Mouse (Mus musculus) urinary bladder, postnatal 25 days (tissue): ENCODE measurements around the gene Rmdn3.

Experiments
- DNase-seq: peaks from one replicate; pipeline ENCODE4 v3.0.0; 2022; ENCODE audit warnings: low spot score

Gene Rmdn3

DNA sequence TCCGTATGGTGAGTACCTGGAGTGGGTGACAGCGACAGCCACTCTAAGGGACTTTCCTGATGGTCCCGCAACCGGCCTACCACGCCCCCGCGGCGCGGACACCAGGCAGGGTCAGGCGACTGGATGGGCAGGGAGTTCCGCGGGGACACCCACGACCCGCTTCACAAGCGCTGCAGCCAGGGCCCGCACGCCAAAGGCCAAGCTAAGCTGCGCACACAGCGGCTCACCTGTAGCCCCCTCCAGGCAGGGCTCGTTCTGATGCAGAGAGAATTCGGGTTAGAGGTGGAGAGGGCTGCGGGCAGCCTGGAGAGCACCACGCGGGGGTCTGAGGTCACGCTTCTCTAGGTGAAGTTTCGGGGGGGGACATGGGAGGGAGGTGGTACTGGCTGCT, 11.0 kb upstream of the Rmdn3 start:
- DNase-seq: no peak

DNA sequence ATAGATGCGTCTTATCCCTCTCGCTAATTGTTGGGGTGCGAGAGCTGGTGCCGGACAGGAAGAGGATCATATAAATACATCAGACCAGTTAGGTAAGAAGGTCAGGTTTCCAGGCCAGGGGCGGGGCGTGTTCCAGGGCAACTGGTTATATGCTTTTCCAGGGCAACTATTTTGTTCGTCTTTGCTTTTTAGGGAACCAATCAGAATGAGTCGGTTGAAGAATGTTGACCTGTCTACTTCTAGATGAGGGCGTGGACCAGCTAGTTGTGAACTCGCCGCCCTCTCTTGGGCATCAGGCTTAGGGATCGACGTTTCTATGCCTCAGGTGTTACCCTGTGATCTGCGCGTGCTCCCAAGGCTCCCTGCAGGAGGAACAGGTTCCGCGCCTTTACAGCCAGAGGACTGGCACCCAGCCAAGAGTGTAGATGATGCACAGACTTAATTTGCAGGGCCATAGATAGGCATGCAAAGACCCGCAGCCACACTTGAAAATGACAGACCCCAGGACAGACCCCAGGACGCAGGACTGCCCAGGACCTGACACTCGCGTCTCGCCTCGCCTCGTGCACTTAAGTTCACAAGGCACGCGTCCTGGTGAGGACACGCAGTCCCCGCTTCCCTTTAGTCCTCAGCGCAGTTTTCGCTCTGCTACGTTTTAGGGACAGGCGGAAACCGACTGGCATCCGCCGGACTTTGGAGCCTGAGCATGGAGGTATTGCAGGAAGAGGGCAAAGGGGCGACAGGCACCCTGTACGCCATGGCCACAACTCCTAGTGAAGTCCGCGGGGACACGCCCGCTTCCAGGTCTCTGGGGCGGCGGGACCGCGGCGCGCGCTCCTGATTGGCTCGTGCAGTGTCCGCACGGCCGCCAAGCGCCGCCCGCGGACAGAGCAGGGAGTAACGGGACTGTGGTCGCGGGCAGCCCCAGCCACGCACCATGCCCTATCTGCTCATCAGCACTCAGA, 10.3 kb upstream of the Rmdn3 start, which contains the start of gene Gchfr:
TSS of gene Gchfr (plus strand) at position 873 of the 965 bp plus-strand sequence.
- DNase-seq: peak; percentile 49

DNA sequence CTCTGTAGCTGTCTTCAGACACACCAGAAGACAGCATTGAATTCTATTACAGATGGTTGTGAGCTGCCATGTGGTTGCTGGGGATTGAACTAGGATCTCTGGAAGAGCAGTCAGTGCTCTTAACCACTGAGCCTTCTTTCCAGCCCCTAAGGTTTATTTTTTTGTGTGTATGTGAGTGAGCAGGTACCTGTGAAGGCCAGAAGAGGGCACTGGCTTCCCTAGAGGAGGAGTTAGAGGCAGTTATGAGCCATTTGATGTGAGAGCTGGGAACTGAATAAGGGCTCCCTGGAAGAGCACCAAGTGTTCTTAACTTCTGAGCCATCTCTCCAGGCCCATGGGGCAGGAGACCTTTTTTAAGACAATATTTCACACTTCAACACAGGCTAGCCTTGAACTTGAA, 8.6 kb upstream of the Rmdn3 start:
- no peak for DNase-seq

- DNase-seq: no peak
These were observed 7.2 kb upstream of the Rmdn3 start for GRCm38 (mm10) chr2:119163999-119164398.

DNA sequence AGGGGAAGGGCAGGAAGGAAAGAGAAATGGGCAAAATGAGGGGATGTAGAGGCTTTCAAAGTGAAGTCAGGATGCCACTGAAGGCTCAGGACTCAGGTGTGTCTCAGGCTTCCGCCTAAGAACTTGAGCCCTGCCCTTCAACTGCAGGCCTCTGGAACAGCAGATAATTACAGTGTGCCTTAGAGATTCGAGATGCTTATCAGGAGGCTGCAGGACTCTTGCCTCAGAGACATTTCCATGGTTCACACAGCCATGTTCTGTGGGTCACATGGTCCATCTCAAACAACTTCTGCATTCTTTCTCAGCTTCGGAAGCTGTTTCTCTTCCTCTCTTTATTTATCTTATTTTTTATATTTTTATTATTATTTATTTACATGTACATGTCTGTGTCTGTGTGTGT, 6.3 kb upstream of the Rmdn3 start:
- DNase-seq: no peak

GRCm38 (mm10) chr2:119161247-119161646, 4.4 kb upstream of the Rmdn3 start:
- DNase-seq: no peak

GRCm38 (mm10) chr2:119157836-119158235, 1.0 kb upstream of the Rmdn3 start:
- DNase-seq: no peak

DNA sequence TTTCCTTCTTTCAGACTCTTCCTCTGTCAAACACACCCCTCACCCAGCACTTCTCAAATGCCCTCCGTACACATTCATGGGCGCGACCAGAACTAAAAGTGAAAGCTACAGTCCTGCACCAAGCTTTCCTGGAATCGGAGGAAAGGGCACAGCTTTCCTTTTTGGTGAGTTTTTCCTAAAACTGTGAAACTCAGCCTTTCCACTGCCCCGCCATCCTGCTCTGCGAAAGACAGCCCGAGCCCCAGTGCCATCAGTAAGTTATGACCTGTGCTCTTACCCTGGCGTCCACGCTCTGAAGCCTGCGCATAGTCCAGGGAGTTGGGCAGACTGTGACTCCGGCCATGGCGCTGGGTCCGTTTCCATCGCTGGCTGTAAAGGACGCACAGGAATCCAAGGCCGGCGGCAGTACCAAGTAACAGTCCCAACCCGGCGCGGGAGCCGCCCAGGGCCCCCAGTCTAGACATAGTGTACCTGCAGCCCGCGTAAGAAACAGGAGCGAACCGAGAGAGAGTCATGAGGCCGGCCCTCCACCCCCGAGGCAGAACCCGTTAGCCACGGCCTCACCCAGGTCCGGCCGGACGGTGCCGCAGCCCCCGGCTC, 653 bp downstream of the Rmdn3 start:
- DNase-seq: peak; percentile 18

DNA sequence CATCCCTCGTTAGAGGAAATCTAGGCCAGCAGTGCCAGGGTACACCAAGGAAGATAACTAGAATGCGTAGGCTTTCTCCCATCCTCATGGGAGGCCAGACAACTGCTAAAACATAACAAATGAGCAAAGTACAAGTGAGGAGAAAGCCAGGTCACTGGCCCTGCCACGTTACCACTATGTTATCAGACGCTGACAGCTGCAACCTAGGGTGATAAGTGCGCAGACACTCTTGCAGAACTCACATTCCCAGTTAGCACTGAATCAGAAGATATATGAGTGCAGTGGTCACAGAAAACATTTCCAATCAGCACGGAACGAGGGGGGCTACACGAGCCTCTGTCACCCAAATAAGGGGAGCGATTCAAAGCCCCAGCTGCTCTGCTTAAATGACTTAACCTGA, 1.4 kb downstream of the Rmdn3 start:
- no peak for DNase-seq

GRCm38 (mm10) chr2:119154683-119155082, 2.2 kb downstream of the Rmdn3 start:
- no peak for DNase-seq

DNA sequence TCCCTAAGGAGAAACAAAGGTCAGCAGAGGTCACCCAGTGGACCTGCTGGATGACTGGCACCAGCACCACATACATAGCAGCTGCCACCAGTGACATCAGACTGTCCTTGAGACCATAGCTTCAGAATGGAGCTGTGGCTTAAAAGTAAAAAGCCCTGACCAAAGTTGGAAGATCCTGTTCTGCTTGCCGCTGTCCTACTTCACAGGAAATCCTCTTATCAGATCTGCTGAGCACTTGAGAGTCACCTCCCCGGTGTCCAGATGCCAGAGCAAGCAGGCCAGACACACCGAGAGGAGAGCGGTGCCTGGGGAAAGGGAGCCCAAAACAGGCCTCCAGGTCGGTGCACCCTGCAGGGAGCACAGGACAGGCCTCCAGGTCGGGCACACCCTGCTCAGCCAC, 4.6 kb downstream of the Rmdn3 start:
- DNase-seq: no peak

DNA sequence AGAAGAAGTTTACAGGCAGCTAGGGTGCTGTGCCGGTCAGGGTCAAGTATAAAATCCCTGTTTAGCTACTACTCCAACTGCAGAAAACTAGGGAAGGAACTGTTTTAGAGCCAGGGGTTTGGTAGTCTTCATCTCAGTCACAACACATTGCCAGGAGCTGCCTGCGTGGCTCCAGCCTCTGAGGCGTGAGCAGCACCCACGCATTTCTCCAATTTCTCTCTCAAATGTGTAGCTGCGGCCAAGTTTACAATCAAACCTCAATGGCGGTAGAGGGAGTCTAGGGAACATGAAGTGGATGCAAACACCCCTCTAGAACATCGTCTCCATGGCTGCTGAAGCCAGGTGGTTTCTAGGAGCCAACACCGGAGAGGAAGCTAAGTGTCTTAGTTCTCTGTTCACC, 9.1 kb downstream of the Rmdn3 start:
- DNase-seq: no peak

- no peak for DNase-seq
These were observed 9.6 kb downstream of the Rmdn3 start for GRCm38 (mm10) chr2:119147160-119147678.

DNA sequence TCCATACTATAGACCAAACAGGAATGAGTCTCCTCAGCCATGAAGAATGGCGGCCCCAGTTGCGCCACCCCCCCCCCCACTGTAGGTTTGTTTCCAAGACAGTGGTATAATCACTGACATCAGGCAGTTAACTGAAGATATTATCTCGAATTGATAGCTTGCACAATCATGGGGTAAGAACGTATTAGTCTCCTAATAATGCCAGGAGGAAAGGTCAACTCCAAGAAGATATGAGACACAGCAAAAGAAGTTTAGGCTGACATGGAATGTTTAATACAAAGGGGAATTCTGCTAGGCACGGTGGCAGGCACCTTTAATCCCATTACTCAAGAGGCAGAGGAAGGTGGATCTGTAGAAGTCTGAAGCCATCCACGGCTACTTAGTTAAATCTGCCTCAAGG, 10.4 kb downstream of the Rmdn3 start:
- no peak for DNase-seq

DNA sequence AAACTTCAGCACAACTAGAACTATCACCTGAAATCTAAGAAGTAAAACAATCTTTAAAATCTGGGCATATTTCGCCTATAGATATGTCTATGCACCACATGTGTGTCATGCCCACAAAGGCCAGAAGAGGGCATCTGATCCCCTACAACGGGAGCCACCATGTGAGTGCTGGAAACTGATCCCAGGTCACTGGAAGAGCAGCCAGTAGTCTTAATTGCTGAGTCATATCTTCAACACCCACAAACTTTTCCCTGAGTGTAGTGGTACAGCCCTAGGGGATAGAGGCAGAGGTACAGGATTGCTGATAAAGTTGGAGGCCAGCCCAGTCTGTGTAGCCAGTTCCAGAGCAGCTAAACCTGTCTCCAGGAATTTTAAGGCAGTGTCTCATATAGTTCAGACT, 11.6 kb downstream of the Rmdn3 start:
- DNase-seq: no peak

GRCm38 (mm10) chr2:119136346-119136898, 20.4 kb downstream of the Rmdn3 start:
- DNase-seq: no peak

- no peak for DNase-seq
These were observed 43.5 kb downstream of the Rmdn3 start for GRCm38 (mm10) chr2:119113121-119113925.

- DNase-seq: peak; percentile 70
These were observed 44.3 kb downstream of the Rmdn3 start, which contains the start of gene Rad51 for GRCm38 (mm10) chr2:119112438-119113112. Gene Rad51, plus strand, starts transcription at chr2:119112793.

GRCm38 (mm10) chr2:119111060-119111459, 45.8 kb downstream of the Rmdn3 start:
- DNase-seq: no peak

GRCm38 (mm10) chr2:119108554-119108953, 48.3 kb downstream of the Rmdn3 start:
- peak; percentile 12 for DNase-seq

DNA sequence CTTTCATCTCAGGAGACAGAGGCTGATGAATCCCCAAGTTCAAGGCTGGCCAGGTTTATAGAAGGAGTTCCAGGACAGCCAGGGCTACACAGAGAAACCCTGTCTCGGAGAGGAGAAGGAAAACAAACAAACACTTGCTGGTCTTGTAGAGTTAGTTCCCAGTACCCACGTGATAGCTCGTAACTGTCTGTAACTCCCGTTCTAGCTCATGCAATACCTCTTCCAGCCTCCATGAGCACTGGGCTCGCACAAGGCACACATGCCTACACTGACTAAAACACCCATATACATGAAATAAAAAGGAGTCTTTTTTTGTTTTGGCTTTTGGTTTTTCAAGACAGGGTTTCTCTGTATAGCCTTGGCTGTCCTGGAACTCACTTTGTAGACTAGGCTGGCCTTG, 50.3 kb downstream of the Rmdn3 start:
- DNase-seq: no peak
